Mouse (Mus musculus) forebrain, postnatal 0 days (tissue): ENCODE measurements around the gene Rnf144b. TPM values are rescaled to one million over a fixed set of nuclear protein-coding genes. Genes with fewer than 3 reads are reported as not detected.

ENCODE experiments used
- ATAC-seq: fragments of 200-750 bp; cut with Nextera tagmentation; 2 replicates; pipeline ENCODE4 v1.8.0; 2017; ENCODE audit warnings: mild to moderate bottlenecking, moderate library complexity
- DNase-seq: peaks from one replicate; pipeline ENCODE4 v3.0.0-alpha.2; 2015
- H3K27ac ChIP-seq: fragments of 300-500 bp; sonication (generic); 2 replicates; pipeline ENCODE4 v1.5.1; 2014; ENCODE audit warnings: low read depth, mild to moderate bottlenecking, antibody characterized with exemption, low read length, moderate library complexity, mixed read lengths
- H3K27me3 ChIP-seq: fragments of 300-500 bp; sonication (generic); 2 replicates; pipeline ENCODE4 v1.6.1; 2014; ENCODE audit warnings: mild to moderate bottlenecking, low read length, mixed read lengths; ENCODE audit not compliant: insufficient read depth
- H3K36me3 ChIP-seq: fragments of 300-500 bp; sonication (generic); 2 replicates; pipeline ENCODE4 v1.6.1; 2014; ENCODE audit warnings: mild to moderate bottlenecking, moderate library complexity; ENCODE audit not compliant: insufficient read depth
- H3K4me1 ChIP-seq: fragments of 300-500 bp; sonication (generic); 2 replicates; pipeline ENCODE4 v1.6.1; 2014; ENCODE audit warnings: antibody characterized with exemption; ENCODE audit not compliant: insufficient read depth
- H3K4me2 ChIP-seq: fragments of 300-500 bp; sonication (generic); 2 replicates; pipeline ENCODE4 v1.6.1; 2014; ENCODE audit warnings: low read depth, mild to moderate bottlenecking, moderate library complexity
- H3K4me3 ChIP-seq: fragments of 300-500 bp; sonication (generic); 2 replicates; pipeline ENCODE4 v1.5.1; 2014; ENCODE audit warnings: low read depth, low read length, mixed read lengths
- H3K9ac ChIP-seq: fragments of 300-500 bp; sonication (generic); 2 replicates; pipeline ENCODE4 v1.6.1; 2014; ENCODE audit warnings: mild to moderate bottlenecking
- H3K9me3 ChIP-seq: fragments of 300-500 bp; sonication (generic); 2 replicates; pipeline ENCODE4 v1.6.1; 2016; ENCODE audit warnings: low read length
- CTCF ChIP-seq: sonication (generic); IDR thresholded peaks from 2 replicates; pipeline ENCODE4 v1.5.1; 2016; ENCODE audit warnings: antibody characterized with exemption, control low read depth, low read depth
- WGBS: fragments of 180-500 bp; shearing (Covaris S2); extraction: QIAGEN DNeasy Blood & Tissue Kit; methylation state at CpG from one replicate; pipeline ENCODE4 v1.1.7; 2014; 5-methylcytosine and 5-hydroxymethylcytosine counted together
- polyA plus RNA-seq: library from polyadenylated mRNA; unstranded; fragments of >200 nt; fragmentation: Nextera tagmentation; extraction: Ambion mirVana; gene quantifications from 2 replicates; pipeline ENCODE4 v1.2.1, GENCODE M21; 2015
- total RNA-seq: library from RNA; depleted of rRNA; stranded (reverse); fragments of >200 nt; gene quantifications from 2 replicates; pipeline ENCODE4 v1.2.3, GENCODE M21; 2014; rRNA removed

Gene Rnf144b
- total RNA-seq = 2.3 and 4.0 TPM in 2 replicates
- 1.3 and 1.5 TPM in 2 replicates for polyA plus RNA-seq

GRCm38 (mm10) chr13:47122537-47123430, at the start of gene Rnf144b:
Gene Rnf144b, plus strand, starts transcription at chr13:47122656.
- ATAC-seq = peak; percentile 29; the same call in 1 of the 2 replicates
- peak; percentile 46 for DNase-seq
- WGBS = 4% methylated on average over 52 of the region's 55 CpGs

GRCm38 (mm10) chr13:47076156-47076555, 46.3 kb upstream of the Rnf144b start:
- no peak overlapping the region for H3K4me3 ChIP-seq
- no peak for ATAC-seq
- no peaks in the 10 kb centered on the region for H3K27me3 ChIP-seq
- TF ChIP-seq CTCF = no peak
- H3K4me1 ChIP-seq = no peaks in the 10 kb centered on the region
- 87% methylated on average over 5 of the region's 5 CpGs for WGBS
- no peaks in the 10 kb centered on the region for H3K9me3 ChIP-seq
- DNase-seq = no peak
- no peak overlapping the region for H3K27ac ChIP-seq
- H3K36me3 ChIP-seq = peaks cover 78% of the 10 kb centered on the region
- no peak overlapping the region for H3K4me2 ChIP-seq
- no peak overlapping the region for H3K9ac ChIP-seq

More at GRCm38 (mm10) chr13:47122537-47123430, at the start of gene Rnf144b:
- Histone ChIP-seq H3K36me3 (no peaks in the 10 kb centered on the region), H3K9me3 (no peaks in the 10 kb centered on the region), H3K9ac (peak within 1 kb of the TSS; percentile 57), H3K4me1 (0 out of 2 replicates have a peak, but pooled peaks cover 8% of the 10 kb centered on the region), H3K4me3 (peak within 1 kb of the TSS; percentile 60), H3K27ac (no peak within 1 kb of the TSS), H3K27me3 (no peaks in the 10 kb centered on the region), H3K4me2 (peak within 1 kb of the TSS; percentile 99)
- TF ChIP-seq CTCF = no peak

GRCm38 (mm10) chr13:47077367-47077766, 45.1 kb upstream of the Rnf144b start:
- no peak overlapping the region for H3K4me3 ChIP-seq
- H3K9ac ChIP-seq = no peak overlapping the region
- no peak overlapping the region for H3K27ac ChIP-seq
- no peak for TF ChIP-seq CTCF
- H3K9me3 ChIP-seq = no peaks in the 10 kb centered on the region
- H3K27me3 ChIP-seq = no peaks in the 10 kb centered on the region
- DNase-seq (no peak), ATAC-seq (no peak)
- H3K36me3 ChIP-seq = peaks cover 78% of the 10 kb centered on the region
- no peaks in the 10 kb centered on the region for H3K4me1 ChIP-seq
- no peak overlapping the region for H3K4me2 ChIP-seq

- H3K36me3 ChIP-seq = peaks cover 70% of the 10 kb centered on the region
- no peaks in the 10 kb centered on the region for H3K9me3 ChIP-seq
- no peak overlapping the region for H3K27ac ChIP-seq
- no peak for ATAC-seq
- H3K4me1 ChIP-seq = no peaks in the 10 kb centered on the region
- 71% methylated on average over 5 of the region's 5 CpGs for WGBS
- no peaks in the 10 kb centered on the region for H3K27me3 ChIP-seq
- no peak overlapping the region for H3K9ac ChIP-seq
- DNase-seq = no peak
- peak; percentile 28; the same call in 1 of the 2 replicates for TF ChIP-seq CTCF
- H3K4me3 ChIP-seq = no peak overlapping the region
- no peak overlapping the region for H3K4me2 ChIP-seq
Measured at GRCm38 (mm10) chr13:47078799-47079198, 43.7 kb upstream of the Rnf144b start.

- no peak overlapping the region for H3K9ac ChIP-seq
- no peak for ATAC-seq
- no peaks in the 10 kb centered on the region for H3K9me3 ChIP-seq
- H3K27ac ChIP-seq = no peak overlapping the region
- H3K4me3 ChIP-seq = no peak overlapping the region
- peaks cover 58% of the 10 kb centered on the region for H3K36me3 ChIP-seq
- H3K4me1 ChIP-seq = no peaks in the 10 kb centered on the region
- no peak for DNase-seq
- TF ChIP-seq CTCF = peak; percentile 37
- WGBS = 92% methylated on average over 4 of the region's 4 CpGs
- no peaks in the 10 kb centered on the region for H3K27me3 ChIP-seq
- no peak overlapping the region for H3K4me2 ChIP-seq
Measured at GRCm38 (mm10) chr13:47080905-47081505, 41.5 kb upstream of the Rnf144b start.

- WGBS = 93% methylated on average over 1 of the region's 1 CpGs
- Histone ChIP-seq H3K27ac (no peak overlapping the region), H3K9me3 (no peaks in the 10 kb centered on the region), H3K4me3 (no peak overlapping the region), H3K4me1 (no peaks in the 10 kb centered on the region), H3K27me3 (no peaks in the 10 kb centered on the region), H3K9ac (no peak overlapping the region), H3K4me2 (no peak overlapping the region), H3K36me3 (peaks cover 20% of the 10 kb centered on the region)
- ATAC-seq (no peak), DNase-seq (no peak)
- TF ChIP-seq CTCF = no peak
Measured at GRCm38 (mm10) chr13:47088433-47088832, 34.0 kb upstream of the Rnf144b start.

- Histone ChIP-seq H3K36me3 (peaks cover 20% of the 10 kb centered on the region), H3K4me3 (no peak overlapping the region), H3K9me3 (no peaks in the 10 kb centered on the region), H3K9ac (no peak overlapping the region), H3K27me3 (no peaks in the 10 kb centered on the region), H3K4me1 (no peaks in the 10 kb centered on the region), H3K4me2 (no peak overlapping the region), H3K27ac (no peak overlapping the region)
- DNase-seq (no peak), ATAC-seq (no peak)
- WGBS = 85% methylated on average over 2 of the region's 2 CpGs
- TF ChIP-seq CTCF = no peak
Measured at GRCm38 (mm10) chr13:47089271-47089670, 33.2 kb upstream of the Rnf144b start.
